Mouse (Mus musculus) left cerebral cortex, adult 8-10 months (tissue): ENCODE measurements at regions not wholly inside any gene's neighbourhood (a gene's known extent, or its start where the extent isn't known, plus 50 kb on each side); places are given as distances from the start of the nearest gene placed in this dataset.

Experiments used
- DNase-seq, 2 experiments: peaks; one replicate each; pipeline ENCODE4 v3.0.0; 2022; ENCODE audit warnings: low spot score in 2 of 2

- peak in 1 of 2 experiments; percentile 61 for DNase-seq
Observed at GRCm38 (mm10) chr16:13204948-13205470, 51.3 kb upstream of the Mrtfb start.

- DNase-seq: no peak
Observed at GRCm38 (mm10) chr16:13205855-13206254, 50.4 kb upstream of the Mrtfb start.
